Mouse (Mus musculus): ENCODE measurements at regions not wholly inside any gene's neighbourhood (a gene's known extent, or its start where the extent isn't known, plus 50 kb on each side); places are given as distances from the start of the nearest gene placed in this dataset.

DNA sequence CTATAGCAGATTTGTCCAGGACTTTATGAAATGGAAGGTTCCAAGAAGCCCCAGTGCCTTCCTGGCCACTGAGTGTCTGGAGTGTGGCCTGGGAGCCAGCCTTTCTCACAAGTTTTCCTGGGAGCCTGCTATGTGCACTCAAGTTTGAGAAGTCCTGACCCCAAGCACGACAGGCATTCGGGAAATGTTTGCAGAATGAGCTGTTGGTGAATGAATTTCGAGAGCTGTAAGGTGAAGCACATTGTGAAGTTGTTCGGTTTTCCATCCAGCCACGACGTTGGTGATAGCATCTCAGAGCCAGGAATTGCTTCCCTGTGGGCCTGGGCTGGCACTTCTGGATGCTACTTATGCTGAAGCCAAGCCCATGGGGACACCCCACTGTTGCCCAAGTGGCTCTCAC, 88.9 kb downstream of the Vegfa start:
- no peak for TF ChIP-seq CTCF (conservative IDR thresholded peaks at IDR 0.05; ENCODE audit: insufficient read depth, insufficient read length, low read depth, low read length)
- TF ChIP-seq POLR2A (IDR thresholded peaks at IDR 0.05; ENCODE audit: low read depth, low read length) = no peak

All from kidney, adult 2 months (tissue).